Mouse (Mus musculus): ENCODE measurements around the gene Tpm4. TPM values are rescaled to one million over a fixed set of nuclear protein-coding genes. Genes with fewer than 3 reads are reported as not detected.

Gene Tpm4
- polyA plus RNA-seq, 1 experiment from 2014 or later, result 849 TPM

- Histone ChIP-seq H3K36me3 (ENCODE audit: insufficient read depth) (peaks cover 70% of the 10 kb centered on the region), H3K27ac (ENCODE audit: low read depth) (no peak overlapping the region), H3K4me2 (no peak overlapping the region), H3K4me1 (ENCODE audit: insufficient read depth) (no peaks in the 10 kb centered on the region), H3K9me3 (ENCODE audit: low read depth, low read length) (no peaks in the 10 kb centered on the region), H3K27me3 (ENCODE audit: insufficient read depth, low read length) (no peaks in the 10 kb centered on the region), H3K4me3 (ENCODE audit: low read depth, low read length) (no peak overlapping the region), H3K9ac (no peak overlapping the region)
- no peak for DNase-seq
- no peak for TF ChIP-seq CTCF (IDR thresholded peaks at IDR 0.05; ENCODE audit: low read depth)
- 87% methylated on average over 3 of the region's 3 CpGs for WGBS
- no peak for ATAC-seq (ENCODE audit: insufficient read depth)
Measured at GRCm38 (mm10) chr8:72151418-72152078, 16.8 kb downstream of the Tpm4 start.

GRCm38 (mm10) chr8:72153382-72153781, 18.6 kb downstream of the Tpm4 start:
- Histone ChIP-seq H3K36me3 (ENCODE audit: insufficient read depth) (peaks cover 52% of the 10 kb centered on the region), H3K4me3 (ENCODE audit: low read depth, low read length) (no peak overlapping the region), H3K27ac (ENCODE audit: low read depth) (no peak overlapping the region), H3K4me1 (ENCODE audit: insufficient read depth) (no peaks in the 10 kb centered on the region), H3K4me2 (no peak overlapping the region), H3K9ac (no peak overlapping the region), H3K9me3 (ENCODE audit: low read depth, low read length) (no peaks in the 10 kb centered on the region), H3K27me3 (ENCODE audit: insufficient read depth, low read length) (no peaks in the 10 kb centered on the region)
- ATAC-seq (ENCODE audit: insufficient read depth) (no peak), DNase-seq (no peak)
- TF ChIP-seq CTCF (IDR thresholded peaks at IDR 0.05; ENCODE audit: low read depth), result no peak

- H3K9me3 ChIP-seq (ENCODE audit: low read depth, low read length), result no peaks in the 10 kb centered on the region
- no peak for DNase-seq
- H3K4me3 ChIP-seq (ENCODE audit: low read depth, low read length), result no peak overlapping the region
- no peak for TF ChIP-seq CTCF (IDR thresholded peaks at IDR 0.05; ENCODE audit: low read depth)
- no peak for ATAC-seq (ENCODE audit: insufficient read depth)
- H3K36me3 ChIP-seq (ENCODE audit: insufficient read depth), result peaks cover 11% of the 10 kb centered on the region
- H3K27ac ChIP-seq (ENCODE audit: low read depth), result no peak overlapping the region
- no peak overlapping the region for H3K4me2 ChIP-seq
- peaks cover 6% of the 10 kb centered on the region for H3K4me1 ChIP-seq (ENCODE audit: insufficient read depth)
- H3K9ac ChIP-seq, result no peak overlapping the region
- WGBS, result 61% methylated on average over 2 of the region's 2 CpGs
- no peaks in the 10 kb centered on the region for H3K27me3 ChIP-seq (ENCODE audit: insufficient read depth, low read length)
Measured at GRCm38 (mm10) chr8:72158096-72158495, 23.3 kb downstream of the Tpm4 start.

GRCm38 (mm10) chr8:72158726-72159125, 24.0 kb downstream of the Tpm4 start:
- no peak for TF ChIP-seq CTCF (IDR thresholded peaks at IDR 0.05; ENCODE audit: low read depth)
- WGBS, result 75% methylated on average over 3 of the region's 3 CpGs
- H3K27me3 ChIP-seq (ENCODE audit: insufficient read depth, low read length), result no peaks in the 10 kb centered on the region

GRCm38 (mm10) chr8:72160007-72160406, 25.2 kb downstream of the Tpm4 start:
- peak overlapping the region; percentile 37 for H3K4me3 ChIP-seq (ENCODE audit: low read depth, low read length)
- H3K9me3 ChIP-seq (ENCODE audit: low read depth, low read length), result no peaks in the 10 kb centered on the region
- ATAC-seq (ENCODE audit: insufficient read depth) (no peak), DNase-seq (no peak)
- H3K4me1 ChIP-seq (ENCODE audit: insufficient read depth), result peaks cover 6% of the 10 kb centered on the region
- peaks cover 5% of the 10 kb centered on the region; the same call in 1 of the 2 replicates for H3K36me3 ChIP-seq (ENCODE audit: insufficient read depth)
- H3K9ac ChIP-seq, result peak overlapping the region; percentile 44; the same call in 1 of the 2 replicates
- no peaks in the 10 kb centered on the region for H3K27me3 ChIP-seq (ENCODE audit: insufficient read depth, low read length)
- peak overlapping the region; percentile 72 for H3K4me2 ChIP-seq
- H3K27ac ChIP-seq (ENCODE audit: low read depth), result 0 out of 2 replicates have a peak overlapping the region, but pooled peaks have one; percentile 78
- WGBS, result 59% methylated on average over 3 of the region's 3 CpGs
- no peak; the same call in 1 of the 2 replicates for TF ChIP-seq CTCF (IDR thresholded peaks at IDR 0.05; ENCODE audit: low read depth)

More at GRCm38 (mm10) chr8:72158726-72159125, 24.0 kb downstream of the Tpm4 start:
- Histone ChIP-seq H3K36me3 (ENCODE audit: insufficient read depth) (peaks cover 7% of the 10 kb centered on the region), H3K4me2 (no peak overlapping the region), H3K27ac (ENCODE audit: low read depth) (no peak overlapping the region), H3K4me1 (ENCODE audit: insufficient read depth) (peaks cover 6% of the 10 kb centered on the region), H3K9ac (no peak overlapping the region), H3K9me3 (ENCODE audit: low read depth, low read length) (no peaks in the 10 kb centered on the region), H3K4me3 (ENCODE audit: low read depth, low read length) (no peak overlapping the region)
- no peak for DNase-seq
- no peak for ATAC-seq (ENCODE audit: insufficient read depth)

- WGBS, result under 1% methylated on average over 79 of the region's 82 CpGs
- TF ChIP-seq CTCF (IDR thresholded peaks at IDR 0.05; ENCODE audit: low read depth), result no peak; the same call in 1 of the 2 replicates
- ATAC-seq (ENCODE audit: insufficient read depth) (peak; percentile 99), DNase-seq (peak; percentile 99)
- peaks cover 6% of the 10 kb centered on the region for H3K4me1 ChIP-seq (ENCODE audit: insufficient read depth)
- no peaks in the 10 kb centered on the region for H3K27me3 ChIP-seq (ENCODE audit: insufficient read depth, low read length)
- peak within 1 kb of the TSS; percentile 95 for H3K4me3 ChIP-seq (ENCODE audit: low read depth, low read length)
- H3K9me3 ChIP-seq (ENCODE audit: low read depth, low read length), result no peaks in the 10 kb centered on the region
- H3K27ac ChIP-seq (ENCODE audit: low read depth), result peak within 1 kb of the TSS; percentile 78; the same call in 1 of the 2 replicates
- H3K4me2 ChIP-seq, result peak within 1 kb of the TSS; percentile 83
- peak within 1 kb of the TSS; percentile 94 for H3K9ac ChIP-seq
- H3K36me3 ChIP-seq (ENCODE audit: insufficient read depth), result peaks cover 10% of the 10 kb centered on the region; the same call in 1 of the 2 replicates
Measured at GRCm38 (mm10) chr8:72160707-72161697, 26.2 kb downstream of the Tpm4 start, which contains the start of gene Rab8a. Gene Rab8a (plus strand): TSS chr8:72161200.

- Histone ChIP-seq H3K27ac (ENCODE audit: low read depth) (no peak overlapping the region), H3K4me1 (ENCODE audit: insufficient read depth) (peaks cover 6% of the 10 kb centered on the region), H3K4me3 (ENCODE audit: low read depth, low read length) (no peak overlapping the region), H3K9ac (no peak overlapping the region), H3K27me3 (ENCODE audit: insufficient read depth, low read length) (no peaks in the 10 kb centered on the region), H3K36me3 (ENCODE audit: insufficient read depth) (peaks cover 10% of the 10 kb centered on the region; the same call in 1 of the 2 replicates), H3K4me2 (peak overlapping the region; percentile 83; the same call in 1 of the 2 replicates), H3K9me3 (ENCODE audit: low read depth, low read length) (no peaks in the 10 kb centered on the region)
- no peak for TF ChIP-seq CTCF (IDR thresholded peaks at IDR 0.05; ENCODE audit: low read depth)
- no peak for DNase-seq
- ATAC-seq (ENCODE audit: insufficient read depth), result no peak
Measured at GRCm38 (mm10) chr8:72162821-72163220, 28.0 kb downstream of the Tpm4 start.

Measured in lung, embryonic 14.5 days (tissue).